Mouse (Mus musculus) kidney, postnatal 10 days (tissue): ENCODE results near the gene Gprasp2.
A peak's percentile ranks its signal among the peaks of the same experiment; 100 is the strongest.
"Not testable (repeated sequence)": the region's sequence is repeated elsewhere in the genome, so short reads cannot be mapped to it uniquely, and the experiment has no call there.

Experiments used
- DNase-seq: peaks from one replicate; pipeline ENCODE4 v3.0.0; 2021; ENCODE audit warnings: mixed read lengths

Gene Gprasp2

GRCm38 (mm10) chrX:135838521-135839360, at the start of gene Gprasp2:
Gprasp2 (plus strand) TSS chrX:135839034.
- peak; percentile 59 for DNase-seq

GRCm38 (mm10) chrX:135791536-135791935, 47.3 kb upstream of the Gprasp2 start:
- no peak for DNase-seq

GRCm38 (mm10) chrX:135792326-135792725, 46.5 kb upstream of the Gprasp2 start:
- DNase-seq: no peak

GRCm38 (mm10) chrX:135795591-135796304, 43.1 kb upstream of the Gprasp2 start:
- DNase-seq: peak; percentile 77

GRCm38 (mm10) chrX:135796305-135797211, 42.3 kb upstream of the Gprasp2 start:
- peak; percentile 5 for DNase-seq

- DNase-seq: peak; percentile 67
These were observed 41.6 kb upstream of the Gprasp2 start, which contains the start of gene Bhlhb9 for GRCm38 (mm10) chrX:135797212-135797644. Bhlhb9 (plus strand) TSS chrX:135797594.

- no peak for DNase-seq
These were observed 34.7 kb upstream of the Gprasp2 start for GRCm38 (mm10) chrX:135804149-135804548.

- DNase-seq: peak; percentile 46
These were observed 33.1 kb upstream of the Gprasp2 start for GRCm38 (mm10) chrX:135805780-135806179.

- not testable (repeated sequence) for DNase-seq
These were observed 2.9 kb upstream of the Gprasp2 start for GRCm38 (mm10) chrX:135835896-135836295.

GRCm38 (mm10) chrX:135837896-135838295, 938 bp upstream of the Gprasp2 start:
- DNase-seq: no peak

- DNase-seq: peak; percentile 54
These were observed 860 bp downstream of the Gprasp2 start for GRCm38 (mm10) chrX:135839397-135840391.

GRCm38 (mm10) chrX:135866806-135867205, 28.0 kb downstream of the Gprasp2 start:
- DNase-seq: not testable (repeated sequence)

- no peak for DNase-seq
These were observed 37.8 kb downstream of the Gprasp2 start for GRCm38 (mm10) chrX:135876679-135877078.

GRCm38 (mm10) chrX:135879626-135880025, 40.8 kb downstream of the Gprasp2 start:
- no peak for DNase-seq

GRCm38 (mm10) chrX:135885411-135886233, 46.8 kb downstream of the Gprasp2 start:
- DNase-seq: peak; percentile 83

GRCm38 (mm10) chrX:135886234-135886585, 47.4 kb downstream of the Gprasp2 start:
- peak; percentile 41 for DNase-seq
